Mouse (Mus musculus) hindbrain, embryonic 13.5 days (tissue): ENCODE data around the gene Clrn1. TPM values are rescaled to one million over a fixed set of nuclear protein-coding genes. Genes with fewer than 3 reads are reported as not detected.

Experiments
- ATAC-seq: fragments of 200-750 bp; cut with Nextera tagmentation; 2 replicates; pipeline ENCODE4 v1.8.0; 2017; ENCODE audit warnings: moderate TSS enrichment; ENCODE audit not compliant: low FRiP score
- H3K27ac ChIP-seq: fragments of 300-500 bp; sonication (generic); 2 replicates; pipeline ENCODE4 v1.5.1; 2015; ENCODE audit warnings: inconsistent platforms, mild to moderate bottlenecking, moderate library complexity
- H3K27me3 ChIP-seq: fragments of 300-500 bp; sonication (generic); 2 replicates; pipeline ENCODE4 v1.6.1; 2015; ENCODE audit warnings: mild to moderate bottlenecking, inconsistent platforms
- H3K36me3 ChIP-seq: fragments of 300-500 bp; sonication (generic); 2 replicates; pipeline ENCODE4 v1.6.1; 2015; ENCODE audit warnings: mild to moderate bottlenecking, inconsistent platforms
- H3K4me1 ChIP-seq: fragments of 300-500 bp; sonication (generic); replicated peaks from 2 replicates; pipeline ENCODE4 v1.6.1; 2015; ENCODE audit warnings: inconsistent platforms
- H3K4me2 ChIP-seq: fragments of 300-500 bp; sonication (generic); 2 replicates; pipeline ENCODE4 v1.6.1; 2015; ENCODE audit warnings: inconsistent platforms, mild to moderate bottlenecking, moderate library complexity
- H3K4me3 ChIP-seq: fragments of 300-500 bp; sonication (generic); 2 replicates; pipeline ENCODE4 v1.5.1; 2015; ENCODE audit warnings: mild to moderate bottlenecking, inconsistent platforms
- H3K9ac ChIP-seq: fragments of 300-500 bp; sonication (generic); 2 replicates; pipeline ENCODE4 v1.6.1; 2015; ENCODE audit warnings: mild to moderate bottlenecking, inconsistent platforms
- H3K9me3 ChIP-seq: fragments of 300-500 bp; sonication (generic); 2 replicates; pipeline ENCODE4 v1.6.1; 2016; ENCODE audit warnings: inconsistent platforms
- WGBS: fragments of 180-500 bp; shearing (Covaris S2); methylation state at CpG from one replicate; pipeline ENCODE4 v1.1.7; 2015; 5-methylcytosine and 5-hydroxymethylcytosine counted together
- polyA plus RNA-seq: library from polyadenylated mRNA; unstranded; fragments of >200 nt; fragmentation: Nextera tagmentation; extraction: Ambion mirVana; gene quantifications from 2 replicates; pipeline ENCODE4 v1.2.1, GENCODE M21; 2015

Gene Clrn1
- polyA plus RNA-seq, 1 experiment from 2014 or later: 4.7 TPM

GRCm38 (mm10) chr3:58828366-58829153 lies 56.6 kb downstream of the Clrn1 start:
- H3K4me2 ChIP-seq: no peak overlapping the region
- WGBS: 76% methylated on average over 14 of the region's 14 CpGs
- no peak for ATAC-seq
- peaks cover 17% of the 10 kb centered on the region for H3K27me3 ChIP-seq
- peaks cover 12% of the 10 kb centered on the region for H3K4me1 ChIP-seq
- H3K4me3 ChIP-seq: no peak overlapping the region
- H3K9ac ChIP-seq: no peak overlapping the region
- H3K36me3 ChIP-seq: no peaks in the 10 kb centered on the region
- no peaks in the 10 kb centered on the region for H3K9me3 ChIP-seq
- no peak overlapping the region for H3K27ac ChIP-seq

- no peak overlapping the region for H3K4me3 ChIP-seq
- peaks cover 19% of the 10 kb centered on the region for H3K27me3 ChIP-seq
- H3K4me1 ChIP-seq: peaks cover 12% of the 10 kb centered on the region
- ATAC-seq: peak; percentile 78
- no peaks in the 10 kb centered on the region for H3K36me3 ChIP-seq
- 4% methylated on average over 4 of the region's 4 CpGs for WGBS
- no peaks in the 10 kb centered on the region for H3K9me3 ChIP-seq
- no peak overlapping the region for H3K9ac ChIP-seq
- H3K27ac ChIP-seq: no peak overlapping the region
- H3K4me2 ChIP-seq: no peak overlapping the region
Observed at GRCm38 (mm10) chr3:58826266-58826665, 58.9 kb downstream of the Clrn1 start.

DNA sequence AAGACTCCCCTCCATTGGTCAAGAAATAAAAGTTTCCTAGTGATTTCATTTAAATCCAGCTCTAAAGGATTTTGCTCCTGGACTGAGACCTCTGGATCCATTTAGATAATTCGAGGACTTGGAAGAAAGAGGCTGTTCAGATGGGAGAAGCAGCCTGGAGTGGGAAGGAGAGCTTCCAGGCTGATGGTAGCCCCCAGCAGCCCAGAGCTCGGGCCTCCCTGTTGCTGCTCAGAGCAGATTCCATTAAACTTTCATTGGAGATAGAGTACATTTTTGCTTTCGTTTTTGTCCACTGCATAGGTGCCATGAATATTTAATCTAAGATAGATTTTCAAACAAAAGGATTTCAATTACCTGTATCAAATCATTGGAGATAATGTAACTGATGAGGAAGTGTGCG lies 62.9 kb downstream of the Clrn1 start, which contains the start of gene Mindy4b-ps:
Gene Mindy4b-ps, minus strand, starts transcription at position 101 of the 400 bp plus-strand sequence.
- no peak within 1 kb of the TSS for H3K27ac ChIP-seq
- H3K9ac ChIP-seq: no peak within 1 kb of the TSS
- H3K27me3 ChIP-seq: 0 out of 2 replicates have a peak, but pooled peaks cover 2% of the 10 kb centered on the region
- no peak for ATAC-seq
- H3K36me3 ChIP-seq: no peaks in the 10 kb centered on the region
- WGBS: 68% methylated on average over 4 of the region's 4 CpGs
- H3K9me3 ChIP-seq: no peaks in the 10 kb centered on the region
- H3K4me3 ChIP-seq: no peak within 1 kb of the TSS
- H3K4me1 ChIP-seq: peaks cover 13% of the 10 kb centered on the region; the same call in 1 of the 2 replicates
- no peak within 1 kb of the TSS for H3K4me2 ChIP-seq

- no peak overlapping the region for H3K27ac ChIP-seq
Observed at GRCm38 (mm10) chr3:58817337-58817736, 67.8 kb downstream of the Clrn1 start.

GRCm38 (mm10) chr3:58814191-58814590 lies 70.9 kb downstream of the Clrn1 start:
- no peak overlapping the region for H3K4me2 ChIP-seq
- 0 out of 2 replicates have a peak, but pooled peaks cover 7% of the 10 kb centered on the region for H3K27me3 ChIP-seq
- H3K4me3 ChIP-seq: no peak overlapping the region
- WGBS: 92% methylated on average over 3 of the region's 3 CpGs
- H3K27ac ChIP-seq: no peak overlapping the region
- H3K4me1 ChIP-seq: peaks cover 13% of the 10 kb centered on the region; the same call in 1 of the 2 replicates
- no peak overlapping the region for H3K9ac ChIP-seq
- no peaks in the 10 kb centered on the region for H3K36me3 ChIP-seq
- H3K9me3 ChIP-seq: no peaks in the 10 kb centered on the region
- no peak for ATAC-seq

More at GRCm38 (mm10) chr3:58817337-58817736, 67.8 kb downstream of the Clrn1 start:
- no peaks in the 10 kb centered on the region for H3K9me3 ChIP-seq
- no peak overlapping the region for H3K4me2 ChIP-seq
- 17% methylated on average over 6 of the region's 6 CpGs for WGBS
- H3K4me3 ChIP-seq: no peak overlapping the region
- H3K9ac ChIP-seq: no peak overlapping the region
- peak; percentile 62; the same call in 1 of the 2 replicates for ATAC-seq
- H3K4me1 ChIP-seq: peaks cover 10% of the 10 kb centered on the region; the same call in 1 of the 2 replicates
- H3K36me3 ChIP-seq: no peaks in the 10 kb centered on the region
- H3K27me3 ChIP-seq: 0 out of 2 replicates have a peak, but pooled peaks cover 7% of the 10 kb centered on the region

- H3K9ac ChIP-seq: no peak overlapping the region
- no peaks in the 10 kb centered on the region for H3K9me3 ChIP-seq
- H3K27ac ChIP-seq: no peak overlapping the region
- 0 out of 2 replicates have a peak, but pooled peaks cover 4% of the 10 kb centered on the region for H3K4me1 ChIP-seq
- H3K4me3 ChIP-seq: no peak overlapping the region
- ATAC-seq: no peak
- H3K27me3 ChIP-seq: 0 out of 2 replicates have a peak, but pooled peaks cover 3% of the 10 kb centered on the region
- H3K36me3 ChIP-seq: no peaks in the 10 kb centered on the region
- 71% methylated on average over 11 of the region's 11 CpGs for WGBS
- no peak overlapping the region for H3K4me2 ChIP-seq
Observed at GRCm38 (mm10) chr3:58810353-58810752, 74.8 kb downstream of the Clrn1 start.

- Histone ChIP-seq H3K9ac (no peak overlapping the region), H3K27me3 (0 out of 2 replicates have a peak, but pooled peaks cover 3% of the 10 kb centered on the region), H3K4me1 (0 out of 2 replicates have a peak, but pooled peaks cover 4% of the 10 kb centered on the region), H3K36me3 (no peaks in the 10 kb centered on the region), H3K4me3 (no peak overlapping the region), H3K27ac (no peak overlapping the region), H3K4me2 (no peak overlapping the region), H3K9me3 (no peaks in the 10 kb centered on the region)
- no peak for ATAC-seq
- WGBS: 30% methylated on average over 12 of the region's 12 CpGs
Observed at GRCm38 (mm10) chr3:58809111-58809915, 75.8 kb downstream of the Clrn1 start.

- Histone ChIP-seq H3K36me3 (no peaks in the 10 kb centered on the region), H3K27ac (no peak overlapping the region), H3K4me3 (no peak overlapping the region), H3K9ac (no peak overlapping the region), H3K4me2 (no peak overlapping the region), H3K4me1 (0 out of 2 replicates have a peak, but pooled peaks cover 4% of the 10 kb centered on the region), H3K27me3 (no peaks in the 10 kb centered on the region), H3K9me3 (no peaks in the 10 kb centered on the region)
- ATAC-seq: no peak
- 93% methylated on average over 5 of the region's 5 CpGs for WGBS
Observed at GRCm38 (mm10) chr3:58808636-58809035, 76.5 kb downstream of the Clrn1 start.

- no peak for ATAC-seq
- 0 out of 2 replicates have a peak, but pooled peaks cover 4% of the 10 kb centered on the region for H3K4me1 ChIP-seq
- no peak overlapping the region for H3K9ac ChIP-seq
- H3K9me3 ChIP-seq: no peaks in the 10 kb centered on the region
- H3K36me3 ChIP-seq: no peaks in the 10 kb centered on the region
- H3K4me2 ChIP-seq: no peak overlapping the region
- no peak overlapping the region for H3K4me3 ChIP-seq
- WGBS: 86% methylated on average over 6 of the region's 6 CpGs
- H3K27me3 ChIP-seq: no peaks in the 10 kb centered on the region
- no peak overlapping the region for H3K27ac ChIP-seq
Observed at GRCm38 (mm10) chr3:58804745-58805144, 80.4 kb downstream of the Clrn1 start.

DNA sequence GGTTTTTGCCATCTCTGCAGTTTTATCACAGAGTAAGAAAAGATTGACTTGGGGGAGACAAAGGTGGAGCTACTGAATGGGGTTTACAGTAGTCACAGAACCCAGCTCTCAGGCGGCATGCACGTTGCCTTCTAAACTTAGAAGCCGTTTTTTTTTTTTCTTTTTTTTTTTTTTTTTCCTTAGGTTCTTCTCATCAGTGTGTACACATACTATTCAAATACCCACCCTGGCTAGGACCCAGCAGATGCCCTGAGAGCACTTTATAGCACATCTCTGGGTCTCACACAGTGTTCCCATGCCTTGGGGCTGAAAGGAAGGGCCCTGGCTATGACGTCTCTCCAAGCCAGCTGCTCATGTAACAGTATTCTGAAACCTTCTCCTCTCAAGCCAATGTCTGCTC lies 86.5 kb downstream of the Clrn1 start:
- Histone ChIP-seq H3K9me3 (no peaks in the 10 kb centered on the region), H3K9ac (no peak overlapping the region), H3K27ac (no peak overlapping the region), H3K27me3 (no peaks in the 10 kb centered on the region), H3K36me3 (no peaks in the 10 kb centered on the region), H3K4me1 (no peaks in the 10 kb centered on the region), H3K4me3 (no peak overlapping the region), H3K4me2 (no peak overlapping the region)
- ATAC-seq: no peak
- 77% methylated on average over 4 of the region's 4 CpGs for WGBS

DNA sequence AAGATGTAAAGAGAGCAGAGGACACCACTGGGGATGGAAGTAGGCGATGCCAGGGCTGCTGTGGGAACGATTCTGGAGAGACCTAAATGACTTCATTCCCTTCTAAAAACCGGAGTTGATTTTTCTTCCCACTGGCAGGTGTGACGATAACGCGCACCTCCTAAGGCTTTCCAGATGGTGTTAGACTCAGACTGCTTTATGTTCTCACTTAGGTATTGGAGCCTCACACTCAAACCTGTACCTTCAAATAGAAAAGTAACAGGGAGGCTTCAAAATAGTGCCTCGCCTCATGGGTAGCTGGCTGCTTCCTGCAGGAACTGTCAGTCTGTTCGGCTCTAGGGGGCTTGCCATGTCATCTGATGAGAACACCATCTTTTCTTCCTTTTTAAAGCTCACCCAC lies 86.9 kb downstream of the Clrn1 start:
- WGBS: 81% methylated on average over 8 of the region's 8 CpGs
- no peak for ATAC-seq
- H3K4me2 ChIP-seq: no peak overlapping the region

More for the DNA sequence above, 86.9 kb downstream of the Clrn1 start:
- H3K4me1 ChIP-seq: no peaks in the 10 kb centered on the region
- H3K27me3 ChIP-seq: no peaks in the 10 kb centered on the region
- no peaks in the 10 kb centered on the region for H3K36me3 ChIP-seq
- H3K9ac ChIP-seq: no peak overlapping the region
- no peak overlapping the region for H3K4me3 ChIP-seq
- no peaks in the 10 kb centered on the region for H3K9me3 ChIP-seq
- no peak overlapping the region for H3K27ac ChIP-seq
